Mouse (Mus musculus): ENCODE measurements around the gene Gm29644. TPM values are rescaled to one million over a fixed set of nuclear protein-coding genes. Genes with fewer than 3 reads are reported as not detected.
"Not testable (repeated sequence)": the region's sequence is repeated elsewhere in the genome, so short reads cannot be mapped to it uniquely, and the experiment has no call there.

Gene Gm29644
- polyA plus RNA-seq (2012; fragmentation: generic; extraction: Trizol) = not detected

- H3K79me2 ChIP-seq (ENCODE audit: control insufficient read depth, insufficient read depth); H3ac ChIP-seq (ENCODE audit: control insufficient read depth, insufficient read length); H3K27me3 ChIP-seq (ENCODE audit: control insufficient read depth, insufficient read depth, insufficient read length); H3K4me3 ChIP-seq; H3K36me3 ChIP-seq (ENCODE audit: control insufficient read depth, insufficient read depth); H3K4me2 ChIP-seq (ENCODE audit: low read depth): not testable (repeated sequence)
Measured at GRCm38 (mm10) chrY:70303187-70303586, at the start of gene Gm29644, which contains the start of gene Gm29423. Gene Gm29644, minus strand, starts transcription at chrY:70303343. Gene Gm29423, minus strand, starts transcription at chrY:70303287.

GRCm38 (mm10) chrY:70273542-70273941 is 29.6 kb downstream of the Gm29644 start, which contains the start of gene Gm21118:
Gene Gm21118, minus strand, starts transcription at chrY:70273642.
- not testable (repeated sequence) for H3K4me2 ChIP-seq (ENCODE audit: low read depth); H3ac ChIP-seq (ENCODE audit: control insufficient read depth, insufficient read length); H3K79me2 ChIP-seq (ENCODE audit: control insufficient read depth, insufficient read depth); H3K27me3 ChIP-seq (ENCODE audit: control insufficient read depth, insufficient read depth, insufficient read length); H3K4me3 ChIP-seq; H3K36me3 ChIP-seq (ENCODE audit: control insufficient read depth, insufficient read depth)

Other genes with a start within 250 kb of the Gm29644 start
- not detected for gene Gm21118, start 29.7 kb downstream of the Gm29644 start, polyA plus RNA-seq (2012; fragmentation: generic; extraction: Trizol)
- not detected for gene Gm29423, start 56 bp downstream of the Gm29644 start, polyA plus RNA-seq (2012; fragmentation: generic; extraction: Trizol)
- gene Gm20888, start 138.5 kb upstream of the Gm29644 start, polyA plus RNA-seq (2012; fragmentation: generic; extraction: Trizol) = not detected